16 mouse cellular contexts compared by ENCODE assay signal in the genomic region with DNA sequence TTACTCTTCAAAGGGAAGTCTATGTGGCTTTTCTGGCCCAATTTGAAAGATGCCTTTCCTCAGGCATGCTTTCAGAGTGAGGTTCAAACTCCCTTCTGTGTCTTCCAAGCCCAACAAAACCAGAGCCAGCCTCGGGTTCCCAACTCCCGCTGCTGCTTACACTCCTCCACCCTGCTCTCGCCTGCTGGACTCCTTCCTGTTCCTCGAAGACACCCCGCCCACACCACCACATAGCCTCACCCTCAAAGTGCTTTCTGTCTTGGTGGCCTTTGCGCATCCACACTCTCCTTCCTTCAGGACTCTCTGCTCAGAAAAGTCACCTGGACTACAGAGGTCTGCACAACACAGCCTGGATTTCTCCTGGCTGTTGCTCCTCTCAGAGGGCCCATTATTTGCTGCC. TPM values are rescaled to one million over a fixed set of nuclear protein-coding genes. Genes with fewer than 3 reads are reported as not detected.
A peak's percentile ranks its signal among the peaks of the same experiment; 100 is the strongest.
DNase-seq lines count a peak whose midpoint lies in the region; TF ChIP-seq lines count a peak whose summit lies in the region.
"Had no signal": no experiment of that assay in that cellular context is flagged by ENCODE, and none has a peak within 500 bp of the region (broad histone marks: within the 10 kb centered on the region; RNA-seq: fewer than 3 reads in every experiment).

No protein-coding gene starts in this region.

- WGBS in limb, embryonic 10.5 days = 73% methylated on average over 6 of the region's 6 CpGs

- H3K4me3 ChIP-seq in limb, embryonic 10.5 days = no peak overlapping the region
- no peak overlapping the region for H3K4me3 ChIP-seq in layer of hippocampus, adult 2 months
- H3K4me3 ChIP-seq: forebrain, embryonic 10.5 days; liver, embryonic 13.5 days had no signal

- peaks cover 12% of the 10 kb centered on the region for H3K4me1 ChIP-seq in limb, embryonic 10.5 days
- H3K4me1 ChIP-seq: liver, embryonic 13.5 days had no signal

- no peaks in the 10 kb centered on the region for H3K27me3 ChIP-seq in limb, embryonic 10.5 days (ENCODE audit: low read depth, poor library complexity, severe bottlenecking)
- H3K27me3 ChIP-seq: liver, embryonic 13.5 days; Patski had no signal

- H3K36me3 ChIP-seq in limb, embryonic 10.5 days = no peaks in the 10 kb centered on the region
- H3K36me3 ChIP-seq: forebrain, embryonic 10.5 days; liver, embryonic 13.5 days had no signal

- H3K9me3 ChIP-seq in limb, embryonic 10.5 days (replicated peaks) = no peaks in the 10 kb centered on the region
- H3K9me3 ChIP-seq: forebrain, embryonic 10.5 days; liver, embryonic 13.5 days had no signal

- no peak for TF ChIP-seq CTCF in layer of hippocampus, adult 2 months (conservative IDR thresholded peaks at IDR 0.05)

- H3K27ac ChIP-seq in limb, embryonic 10.5 days = peak overlapping the region; percentile 64
- no peak overlapping the region for H3K27ac ChIP-seq in layer of hippocampus, adult 2 months
- H3K27ac ChIP-seq: forebrain, embryonic 10.5 days; hindbrain, embryonic 14.5 days; liver, embryonic 13.5 days had no signal

- peak; percentile 38 for DNase-seq in gastrocnemius, postnatal 10 days
- no peak for DNase-seq in gastrocnemius, adult 8-10 months (ENCODE audit: low spot score in 2 of 2)
- DNase-seq in kidney, postnatal 4 days = peak; percentile 21 to 32
- DNase-seq in kidney, postnatal 10 days = no peak
- no peak for DNase-seq in limb, embryonic 10.5 days (ENCODE audit: low spot score)
- peak; percentile 19 for DNase-seq in urinary bladder, postnatal 25 days (ENCODE audit: low spot score)
- no peak for DNase-seq in layer of hippocampus, adult 2 months (ENCODE audit: low spot score in 2 of 2)
- DNase-seq in kidney, adult 9 months = no peak
- DNase-seq: cerebellum, postnatal 14 days; kidney, adult 8-10 months; layer of hippocampus, adult 9-11 months; liver, embryonic 13.5 days; right cerebral cortex, postnatal 25 days had no signal

RNA-seq across cellular contexts. Expression of gene Stx16, which starts 13.0 kb away (rescaled TPM):
- 10 to 100 TPM; 24.2 to 32.2 TPM for total RNA-seq in gastrocnemius, postnatal 10 days (2021)
- total RNA-seq in gastrocnemius, adult 8-10 months (2022) = 10 to 100 TPM; 14.0 to 19.3 (median 15.1) TPM
- polyA plus RNA-seq in limb, embryonic 10.5 days (2016; fragmentation: Nextera tagmentation; extraction: Ambion mirVana) = 10.0 and 12.4 TPM in 2 replicates
- 10 to 100 TPM; 72.6 to 75.1 TPM for total RNA-seq in layer of hippocampus, adult 2 months (2021)

RNA-seq across cellular contexts. Expression of gene Npepl1, which starts 47.1 kb away (rescaled TPM):
- 10 to 100 TPM; 65.4 to 71.4 TPM for total RNA-seq in gastrocnemius, postnatal 10 days (2021)
- total RNA-seq in gastrocnemius, adult 8-10 months (2022) = 100 to 1,000 TPM in 2 of 4 experiments, 10 to 100 TPM in 2; 95.2 to 109 (median 99.1) TPM
- 29.7 and 36.2 TPM in 2 replicates for polyA plus RNA-seq in limb, embryonic 10.5 days (2016; fragmentation: Nextera tagmentation; extraction: Ambion mirVana)
- total RNA-seq in layer of hippocampus, adult 2 months (2021) = 10 to 100 TPM; 12.3 to 14.2 TPM

Comparison
In these comparisons a context has a peak if more than half of its experiments do, and no peak if none do; other contexts are left out.
1. DNase-seq: peak in gastrocnemius, postnatal 10 days (single experiment), kidney, postnatal 4 days (2 of 2) and urinary bladder, postnatal 25 days (single experiment); none in gastrocnemius, adult 8-10 months (0 of 2), kidney, postnatal 10 days (single experiment), limb, embryonic 10.5 days (single experiment), layer of hippocampus, adult 2 months (0 of 2) and kidney, adult 9 months (single experiment).
2. RNA of gene Npepl1, which starts 47.1 kb away (total RNA-seq): 95.2 to 109 TPM in gastrocnemius, adult 8-10 months and 65.4 to 71.4 TPM in gastrocnemius, postnatal 10 days; 12.3 to 14.2 TPM in layer of hippocampus, adult 2 months; every median in the first group is over 4 times any median in the second.